Mouse (Mus musculus) forebrain, embryonic 11.5 days (tissue): ENCODE measurements around the gene Pcgf2. TPM values are rescaled to one million over a fixed set of nuclear protein-coding genes. Genes with fewer than 3 reads are reported as not detected.
"Not testable (repeated sequence)": the region's sequence is repeated elsewhere in the genome, so short reads cannot be mapped to it uniquely, and the experiment has no call there.

Experiments used
- ATAC-seq: fragments of 200-750 bp; cut with Nextera tagmentation; replicated peaks from 2 replicates; pipeline ENCODE4 v1.8.0; 2017; ENCODE audit warnings: moderate TSS enrichment; ENCODE audit not compliant: low FRiP score
- DNase-seq: peaks from one replicate; pipeline ENCODE4 v3.0.0-alpha.2; 2017; ENCODE audit warnings: low spot score
- H3K27ac ChIP-seq: fragments of 300-500 bp; sonication (generic); 2 replicates; pipeline ENCODE4 v1.5.1; 2014; ENCODE audit warnings: low read depth, low read length
- H3K27me3 ChIP-seq: fragments of 300-500 bp; sonication (generic); 2 replicates; pipeline ENCODE4 v1.6.1; 2014; ENCODE audit warnings: mild to moderate bottlenecking, low read length, mixed read lengths; ENCODE audit not compliant: control insufficient read depth, insufficient read depth
- H3K36me3 ChIP-seq: fragments of 300-500 bp; sonication (generic); 2 replicates; pipeline ENCODE4 v1.6.1; 2014; ENCODE audit warnings: mild to moderate bottlenecking, low read length, moderate library complexity, mixed read lengths; ENCODE audit not compliant: control insufficient read depth, insufficient read depth
- H3K4me1 ChIP-seq: fragments of 300-500 bp; sonication (generic); replicated peaks from 2 replicates; pipeline ENCODE4 v1.6.1; 2014; ENCODE audit warnings: low read length, mixed read lengths; ENCODE audit not compliant: control insufficient read depth, insufficient read depth
- H3K4me2 ChIP-seq: fragments of 300-500 bp; sonication (generic); 2 replicates; pipeline ENCODE4 v1.6.1; 2014; ENCODE audit warnings: low read depth, mild to moderate bottlenecking, low read length, moderate library complexity, mixed read lengths; ENCODE audit not compliant: severe bottlenecking
- H3K4me3 ChIP-seq: fragments of 300-500 bp; sonication (generic); 2 replicates; pipeline ENCODE4 v1.5.1; 2014; ENCODE audit warnings: low read depth, low read length
- H3K9ac ChIP-seq: fragments of 300-500 bp; sonication (generic); 2 replicates; pipeline ENCODE4 v1.6.1; 2014; ENCODE audit warnings: low read length
- H3K9me3 ChIP-seq: fragments of 300-500 bp; sonication (generic); 2 replicates; pipeline ENCODE4 v1.6.1; 2016; ENCODE audit warnings: low read length, mixed read lengths; ENCODE audit not compliant: control insufficient read depth
- WGBS: fragments of 180-500 bp; shearing (Covaris S2); extraction: QIAGEN DNeasy Blood & Tissue Kit; methylation state at CpG from one replicate; pipeline ENCODE4 v1.1.7; 2014; 5-methylcytosine and 5-hydroxymethylcytosine counted together
- polyA plus RNA-seq: library from polyadenylated mRNA; unstranded; fragments of >200 nt; fragmentation: Nextera tagmentation; extraction: Ambion mirVana; gene quantifications from 2 replicates; pipeline ENCODE4 v1.2.1, GENCODE M21; 2014

The Pcgf2 gene
- polyA plus RNA-seq, 1 experiment from 2014 or later = 25.9 TPM

DNA sequence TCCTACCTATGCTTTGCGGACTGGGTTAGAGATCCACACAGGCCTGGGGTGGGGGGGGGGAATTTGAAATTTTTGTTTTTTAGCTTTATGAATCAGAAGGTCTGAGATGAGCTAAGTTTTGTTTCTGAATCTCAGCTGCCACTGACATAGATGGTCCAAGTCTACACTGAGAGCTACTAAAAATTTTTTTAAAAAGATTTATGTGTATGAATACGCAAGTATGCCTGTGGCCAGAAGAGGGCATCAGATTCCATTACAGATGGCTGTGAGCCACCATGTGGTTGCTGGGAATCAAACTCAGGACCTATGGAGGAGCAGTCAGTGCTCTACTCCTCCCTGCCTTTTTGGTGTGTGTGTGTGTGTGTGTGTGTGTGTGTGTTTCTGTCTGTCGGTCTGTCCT is 14.1 kb upstream of the Pcgf2 start:
- 93% methylated on average over 3 of the region's 3 CpGs for WGBS
- no peaks in the 10 kb centered on the region for H3K27me3 ChIP-seq
- DNase-seq (no peak), ATAC-seq (no peak)
- H3K9ac ChIP-seq = no peak overlapping the region
- H3K4me3 ChIP-seq = no peak overlapping the region
- H3K27ac ChIP-seq = no peak overlapping the region
- H3K4me2 ChIP-seq = no peak overlapping the region
- H3K9me3 ChIP-seq = no peaks in the 10 kb centered on the region
- no peaks in the 10 kb centered on the region for H3K4me1 ChIP-seq
- no peaks in the 10 kb centered on the region; the same call in 1 of the 2 replicates for H3K36me3 ChIP-seq

DNA sequence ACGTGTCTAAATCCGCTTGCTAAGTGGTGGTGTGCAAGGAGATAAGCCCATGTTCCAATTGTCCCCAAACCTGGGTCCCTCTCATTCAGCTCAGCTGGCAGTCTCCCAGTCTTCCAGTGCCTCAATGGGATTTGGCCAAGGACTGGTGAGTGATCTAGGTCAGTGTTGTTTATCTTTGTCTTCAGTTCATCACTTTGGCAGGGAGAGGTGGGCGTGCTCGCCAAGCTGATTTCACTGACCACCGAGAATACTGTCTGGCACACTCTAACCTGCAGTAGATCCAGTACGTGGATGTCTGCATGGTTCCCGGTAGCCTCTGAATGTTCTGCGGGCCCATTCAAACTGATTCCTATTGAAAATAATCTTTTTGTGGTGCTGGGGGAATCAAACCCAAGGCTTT is 13.6 kb upstream of the Pcgf2 start:
- H3K9me3 ChIP-seq = no peaks in the 10 kb centered on the region
- H3K9ac ChIP-seq = no peak overlapping the region
- no peak overlapping the region for H3K4me2 ChIP-seq
- 93% methylated on average over 8 of the region's 8 CpGs for WGBS
- no peak overlapping the region for H3K27ac ChIP-seq
- H3K36me3 ChIP-seq = no peaks in the 10 kb centered on the region; the same call in 1 of the 2 replicates
- H3K4me3 ChIP-seq = no peak overlapping the region
- ATAC-seq = no peak
- H3K27me3 ChIP-seq = no peaks in the 10 kb centered on the region
- no peak for DNase-seq
- H3K4me1 ChIP-seq = no peaks in the 10 kb centered on the region

DNA sequence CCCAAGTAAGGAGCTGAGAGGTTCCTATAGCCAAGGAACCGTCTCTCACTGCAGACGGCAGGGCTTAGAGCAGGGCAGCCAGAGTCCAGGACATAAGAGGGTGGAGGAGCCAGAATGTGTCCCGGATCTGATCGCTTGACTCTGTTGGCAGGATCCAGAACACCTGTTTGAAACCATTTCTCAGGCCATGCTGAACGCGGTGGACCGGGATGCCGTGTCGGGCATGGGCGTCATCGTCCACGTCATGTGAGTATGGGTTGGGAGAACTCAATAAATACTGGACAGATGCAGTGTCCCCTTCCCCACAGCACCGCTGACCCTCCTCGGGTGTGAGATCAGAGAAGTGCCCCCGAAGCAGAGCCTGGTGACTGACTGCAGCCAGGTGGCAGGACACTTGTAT is 12.0 kb upstream of the Pcgf2 start:
- H3K4me2 ChIP-seq = no peak overlapping the region
- H3K4me3 ChIP-seq = no peak overlapping the region
- no peak overlapping the region for H3K27ac ChIP-seq
- H3K9me3 ChIP-seq = no peaks in the 10 kb centered on the region
- no peak for ATAC-seq
- H3K36me3 ChIP-seq = peaks cover under 1% of the 10 kb centered on the region; the same call in 1 of the 2 replicates
- no peaks in the 10 kb centered on the region for H3K27me3 ChIP-seq
- WGBS = 93% methylated on average over 15 of the region's 15 CpGs
- no peak for DNase-seq
- no peaks in the 10 kb centered on the region for H3K4me1 ChIP-seq
- H3K9ac ChIP-seq = no peak overlapping the region

DNA sequence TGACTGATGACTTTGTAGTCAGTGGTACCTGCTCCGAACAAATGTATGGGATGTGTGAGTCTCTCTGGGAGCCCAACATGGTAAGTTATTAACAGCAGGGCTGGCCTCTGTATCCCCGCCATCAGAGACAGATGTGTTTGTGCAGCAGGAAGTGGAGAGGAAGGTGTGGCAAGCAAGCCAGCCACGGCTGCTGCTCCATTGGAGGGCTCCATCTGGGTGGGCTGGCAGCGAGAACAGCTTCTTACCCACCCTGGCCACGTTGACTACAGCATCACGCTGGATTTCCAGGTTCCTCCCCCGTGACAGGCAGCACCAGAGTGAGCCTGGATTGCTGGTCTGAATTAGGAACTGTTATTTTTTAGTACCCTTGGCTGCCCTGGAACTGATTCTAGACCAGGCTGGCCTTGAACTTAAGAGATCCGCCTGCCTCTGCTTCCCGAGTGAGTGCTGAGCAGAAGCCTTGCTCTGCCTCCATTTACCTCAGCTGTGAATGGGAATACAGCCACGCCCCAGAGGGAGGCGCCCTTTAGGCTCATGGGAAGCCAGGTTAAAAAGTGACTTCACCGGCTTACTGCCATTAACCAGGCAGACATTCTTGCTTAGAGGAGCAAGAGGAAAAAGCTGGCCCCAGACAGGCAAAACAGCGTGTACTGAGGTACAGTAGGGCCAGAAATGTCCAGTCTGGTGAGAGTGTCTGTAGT is 11.1 kb upstream of the Pcgf2 start:
- H3K27ac ChIP-seq = no peak overlapping the region
- H3K36me3 ChIP-seq = peaks cover 4% of the 10 kb centered on the region; the same call in 1 of the 2 replicates
- DNase-seq = no peak
- H3K27me3 ChIP-seq = no peaks in the 10 kb centered on the region
- no peak for ATAC-seq
- H3K4me3 ChIP-seq = no peak overlapping the region
- WGBS = 88% methylated on average over 13 of the region's 13 CpGs
- no peak overlapping the region for H3K9ac ChIP-seq
- no peaks in the 10 kb centered on the region for H3K4me1 ChIP-seq
- H3K9me3 ChIP-seq = no peaks in the 10 kb centered on the region
- H3K4me2 ChIP-seq = no peak overlapping the region

DNA sequence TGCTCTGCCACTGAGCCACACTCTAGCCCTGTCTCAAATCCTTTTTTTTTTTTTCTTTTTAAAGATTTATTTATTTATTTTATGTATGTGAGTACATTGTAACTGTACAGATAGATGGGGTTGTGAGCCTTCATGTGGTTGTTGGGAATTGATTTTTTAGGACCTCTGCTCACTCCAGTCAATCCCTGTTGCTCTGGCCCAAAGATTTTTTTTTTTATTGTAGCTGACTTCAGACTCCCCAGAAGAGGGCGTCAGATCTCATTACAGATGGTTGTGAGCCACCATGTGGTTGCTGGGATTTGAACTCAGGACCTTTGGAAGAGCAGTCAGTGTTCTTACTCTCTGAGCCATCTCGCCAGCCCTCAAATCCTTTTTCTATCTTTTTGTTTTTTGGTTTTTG is 9.8 kb upstream of the Pcgf2 start:
- not testable (repeated sequence) for H3K9me3 ChIP-seq, H3K36me3 ChIP-seq, ATAC-seq, H3K4me3 ChIP-seq, H3K4me2 ChIP-seq, H3K27ac ChIP-seq, H3K9ac ChIP-seq, H3K4me1 ChIP-seq, H3K27me3 ChIP-seq, DNase-seq
- WGBS = 70% methylated on average over 2 of the region's 2 CpGs

DNA sequence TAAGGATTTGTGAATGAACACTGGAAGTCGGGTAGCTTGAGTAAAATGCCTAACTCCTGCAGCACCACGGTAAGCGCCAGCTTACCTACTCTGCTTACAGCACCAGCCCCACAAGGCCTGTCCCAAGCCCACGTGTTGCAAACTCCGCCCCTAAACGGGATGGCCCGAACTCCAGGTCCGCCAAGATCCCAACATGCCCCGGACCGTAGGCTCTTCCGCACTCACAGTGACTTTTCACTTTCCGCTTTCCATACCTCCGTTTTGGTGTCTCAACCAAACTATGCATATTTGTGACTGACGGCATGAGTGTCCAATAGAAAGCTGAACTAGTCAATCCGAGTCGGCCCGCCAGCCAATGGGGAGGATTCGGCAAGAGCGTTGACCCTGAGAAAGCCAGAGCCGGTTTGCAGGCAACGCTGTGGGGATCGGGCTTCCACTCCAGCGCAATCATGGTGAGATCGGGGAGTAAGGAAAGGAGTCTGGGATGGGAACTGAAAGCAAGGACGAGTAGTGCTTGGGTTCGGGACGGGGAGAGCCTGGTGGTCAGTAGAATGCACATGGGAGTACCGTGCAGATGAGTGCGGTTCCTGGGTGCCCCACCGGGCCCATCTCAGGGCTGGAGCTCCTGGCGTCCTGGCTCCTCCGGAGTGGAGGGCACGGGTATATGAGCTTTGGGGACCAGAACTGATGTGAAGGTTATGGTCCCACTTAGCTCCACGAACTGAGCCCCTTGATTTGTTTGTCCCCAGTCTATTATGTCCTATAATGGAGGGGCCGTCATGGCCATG is 2.9 kb upstream of the Pcgf2 start, which contains the start of gene Psmb3:
Gene Psmb3, plus strand, starts transcription at position 361 of the 788 bp plus-strand sequence.
- ATAC-seq (peak; percentile 86), DNase-seq (peak; percentile 96)
- WGBS = under 1% methylated on average over 35 of the region's 35 CpGs
- H3K27ac ChIP-seq = peak within 1 kb of the TSS; percentile 72; the same call in 1 of the 2 replicates
- H3K9ac ChIP-seq = peak within 1 kb of the TSS; percentile 81
- no peaks in the 10 kb centered on the region for H3K27me3 ChIP-seq
- H3K9me3 ChIP-seq = no peaks in the 10 kb centered on the region
- H3K4me2 ChIP-seq = peak within 1 kb of the TSS; percentile 79
- peak within 1 kb of the TSS; percentile 82 for H3K4me3 ChIP-seq
- peaks cover 4% of the 10 kb centered on the region; the same call in 1 of the 2 replicates for H3K36me3 ChIP-seq
- peaks cover 18% of the 10 kb centered on the region for H3K4me1 ChIP-seq

DNA sequence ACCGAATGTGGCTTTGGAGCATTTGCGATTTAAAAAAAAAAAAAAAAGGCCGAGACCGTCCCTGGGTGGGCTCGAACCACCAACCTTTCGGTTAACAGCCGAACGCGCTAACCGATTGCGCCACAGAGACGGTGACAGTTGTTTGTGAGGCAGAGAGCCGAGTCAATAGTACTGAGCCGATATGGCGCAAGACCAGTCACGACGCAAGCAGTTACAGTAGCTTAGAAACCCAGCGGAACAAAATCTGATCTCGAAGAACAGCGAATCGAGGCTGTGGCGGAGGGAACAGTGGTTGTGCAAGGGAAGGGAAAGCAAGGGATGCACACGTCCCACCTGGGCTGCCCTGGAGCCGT is 2.1 kb upstream of the Pcgf2 start:
- H3K27me3 ChIP-seq = no peaks in the 10 kb centered on the region
- DNase-seq (peak; percentile 93), ATAC-seq (no peak)
- no peaks in the 10 kb centered on the region for H3K9me3 ChIP-seq
- H3K4me1 ChIP-seq = peaks cover 23% of the 10 kb centered on the region
- H3K4me3 ChIP-seq = peak overlapping the region; percentile 82
- peak overlapping the region; percentile 66 for H3K9ac ChIP-seq
- peaks cover 4% of the 10 kb centered on the region; the same call in 1 of the 2 replicates for H3K36me3 ChIP-seq
- peak overlapping the region; percentile 79 for H3K4me2 ChIP-seq
- under 1% methylated on average over 24 of the region's 24 CpGs for WGBS
- peak overlapping the region; percentile 72; the same call in 1 of the 2 replicates for H3K27ac ChIP-seq

DNA sequence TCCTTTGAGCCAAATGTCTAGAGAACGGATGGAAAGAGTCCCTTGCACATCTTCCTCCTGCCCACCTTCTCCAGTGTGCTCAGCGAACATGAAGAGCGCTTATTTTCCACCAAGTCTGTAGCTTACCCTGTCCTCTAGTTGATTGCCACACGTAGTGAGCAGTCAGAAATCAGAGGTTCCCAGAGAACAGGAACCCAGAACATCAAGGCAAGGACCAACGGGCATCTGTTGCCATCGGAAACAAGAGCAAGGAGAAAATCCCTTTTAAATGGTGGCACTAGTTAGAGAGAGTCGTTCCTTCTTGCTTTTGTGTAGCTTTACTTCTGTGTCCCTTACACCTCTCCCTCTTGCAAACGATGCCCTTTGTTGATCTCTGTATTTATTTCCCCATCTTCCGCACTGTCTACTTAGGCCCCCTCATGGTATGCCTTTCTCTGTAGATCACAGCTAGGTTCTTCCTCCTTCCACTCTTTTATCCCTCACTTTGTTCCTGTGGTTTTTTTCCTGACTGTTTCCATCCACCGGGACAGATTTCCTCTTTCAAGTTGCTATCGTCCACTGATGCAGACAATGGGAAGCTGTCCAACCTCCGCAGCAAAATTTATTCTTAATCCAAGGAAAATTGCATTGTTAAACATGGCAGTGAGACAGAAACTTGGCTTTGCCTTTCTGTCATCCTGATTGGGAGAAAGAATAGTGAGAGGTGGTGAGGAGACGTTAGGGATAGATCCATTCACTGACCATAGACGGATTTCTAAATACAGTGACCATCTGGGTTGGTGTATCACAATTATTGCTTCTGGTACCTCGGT is 1.5 kb upstream of the Pcgf2 start:
- Histone ChIP-seq H3K9me3 (no peaks in the 10 kb centered on the region), H3K4me2 (peak overlapping the region; percentile 86), H3K36me3 (no peaks in the 10 kb centered on the region), H3K4me3 (peak overlapping the region; percentile 82; the same call in 1 of the 2 replicates), H3K9ac (no peak overlapping the region), H3K27me3 (no peaks in the 10 kb centered on the region), H3K4me1 (peaks cover 24% of the 10 kb centered on the region), H3K27ac (no peak overlapping the region)
- ATAC-seq (no peak), DNase-seq (no peak)
- 51% methylated on average over 15 of the region's 15 CpGs for WGBS
